Mouse (Mus musculus) CH12.LX (cell line): ENCODE results near the gene Kdm2b. TPM values are rescaled to one million over a fixed set of nuclear protein-coding genes. Genes with fewer than 3 reads are reported as not detected.

Experiments
- DNase-seq: peaks from one replicate; pipeline ENCODE4 v3.0.0-alpha.2; 2013; ENCODE audit errors: extremely low read depth
- H3K27ac ChIP-seq: 2 replicates; pipeline ENCODE4 v1.5.1; 2012; ENCODE audit warnings: low read depth, mild to moderate bottlenecking, control low read depth, moderate library complexity; ENCODE audit not compliant: insufficient read depth
- H3K27me3 ChIP-seq: replicated peaks from 2 replicates; pipeline ENCODE3; 2012; ENCODE audit warnings: inconsistent platforms
- H3K36me3 ChIP-seq, 2 experiments: replicated peaks in 1 of 2; 2 replicates each; pipeline versions ENCODE3 to v1.6.1; 2012; ENCODE audit warnings: inconsistent platforms in 1 of 2, low read length in 1 of 2, mild to moderate bottlenecking in 1 of 2, mixed read lengths in 1 of 2, moderate library complexity in 1 of 2; ENCODE audit not compliant: control insufficient read depth in 1 of 2, insufficient read depth in 1 of 2
- H3K4me1 ChIP-seq, 2 experiments: 2 replicates each; pipeline ENCODE4 v1.6.1; 2012; ENCODE audit warnings: inconsistent platforms in 1 of 2, moderate library complexity in 1 of 2; ENCODE audit not compliant: insufficient read depth in 2 of 2, control insufficient read depth in 1 of 2
- H3K4me2 ChIP-seq: 2 replicates; pipeline ENCODE4 v1.6.1; 2012; ENCODE audit warnings: low read depth, mild to moderate bottlenecking, control low read depth; ENCODE audit not compliant: poor library complexity, insufficient read depth, severe bottlenecking
- H3K4me3 ChIP-seq, 3 experiments: fragments of 150-350 bp in 1 of 3; sonication (generic) in 1 of 3; replicated peaks in 1 of 3; 2 replicates each; pipeline versions ENCODE3 to v1.5.1; 2011 to 2012; ENCODE audit warnings: low read depth in 2 of 3, low read length in 2 of 3, mild to moderate bottlenecking in 2 of 3, moderate library complexity in 2 of 3, control low read depth in 1 of 3, improper control_type of control experiment in 1 of 3, inconsistent platforms in 1 of 3, mixed read lengths in 1 of 3; ENCODE audit not compliant: poor library complexity in 1 of 3
- H3K79me2 ChIP-seq: replicated peaks from 2 replicates; pipeline ENCODE4 v1.6.1; 2012; ENCODE audit warnings: mild to moderate bottlenecking, moderate library complexity; ENCODE audit not compliant: control insufficient read depth, poor library complexity, insufficient read depth, severe bottlenecking; ENCODE audit errors: extremely low read depth
- H3K9ac ChIP-seq: 2 replicates; pipeline ENCODE4 v1.6.1; 2012; ENCODE audit warnings: low read depth, mild to moderate bottlenecking, control low read depth, moderate library complexity; ENCODE audit not compliant: insufficient read depth
- H3K9me3 ChIP-seq: replicated peaks from 2 replicates; pipeline ENCODE3; 2012; ENCODE audit warnings: low read length, inconsistent platforms, mixed read lengths
- BHLHE40 ChIP-seq: IDR thresholded peaks from 2 replicates; pipeline ENCODE4 v1.6.1; 2011; ENCODE audit warnings: mild to moderate bottlenecking, low read depth, low read length, improper control_type of control experiment
- CTCF ChIP-seq, 2 experiments: IDR thresholded peaks in 1 of 2; conservative IDR thresholded peaks in 1 of 2; 2 replicates each; pipeline ENCODE4 v1.5.1; 2011 to 2012; ENCODE audit warnings: low read depth in 2 of 2, low read length in 2 of 2, improper control_type of control experiment in 1 of 2, inconsistent platforms in 1 of 2, mild to moderate bottlenecking in 1 of 2, moderate library complexity in 1 of 2
- E2F4 ChIP-seq: IDR thresholded peaks from 2 replicates; pipeline ENCODE4 v1.6.1; 2011; ENCODE audit warnings: low read depth, low read length, improper control_type of control experiment; ENCODE audit not compliant: insufficient replicate concordance
- EP300 ChIP-seq: IDR thresholded peaks from 2 replicates; pipeline ENCODE4 v1.6.1; 2011; ENCODE audit warnings: low read length, improper control_type of control experiment
- ETS1 ChIP-seq: conservative IDR thresholded peaks from 2 replicates; pipeline ENCODE4 v1.6.1; 2012; ENCODE audit warnings: low read depth, mild to moderate bottlenecking, inconsistent platforms, low read length, improper control_type of control experiment, moderate library complexity
- HCFC1 ChIP-seq: IDR thresholded peaks from 2 replicates; pipeline ENCODE4 v1.6.1; 2012; ENCODE audit warnings: low read depth, mild to moderate bottlenecking, inconsistent platforms, low read length, improper control_type of control experiment
- IRF4 ChIP-seq: IDR thresholded peaks from 2 replicates; pipeline ENCODE4 v1.6.1; 2014; ENCODE audit warnings: low read depth, mild to moderate bottlenecking, inconsistent platforms, low read length, improper control_type of control experiment
- JUND ChIP-seq: conservative IDR thresholded peaks from 2 replicates; pipeline ENCODE4 v1.6.1; 2011; ENCODE audit warnings: low read depth, low read length, improper control_type of control experiment
- MAFK ChIP-seq: IDR thresholded peaks from 2 replicates; pipeline ENCODE4 v1.6.1; 2011; ENCODE audit warnings: low read length, improper control_type of control experiment; ENCODE audit not compliant: insufficient replicate concordance
- MAX ChIP-seq: IDR thresholded peaks from 2 replicates; pipeline ENCODE4 v1.6.1; 2011; ENCODE audit warnings: low read length, improper control_type of control experiment
- MAZ ChIP-seq: IDR thresholded peaks from 2 replicates; pipeline ENCODE4 v1.6.1; 2012; ENCODE audit warnings: low read depth, mild to moderate bottlenecking, inconsistent platforms, low read length, improper control_type of control experiment, moderate library complexity
- MEF2A ChIP-seq: IDR thresholded peaks from 2 replicates; pipeline ENCODE4 v1.6.1; 2014; ENCODE audit warnings: low read depth, mild to moderate bottlenecking, inconsistent platforms, low read length, improper control_type of control experiment, borderline replicate concordance
- MXI1 ChIP-seq: IDR thresholded peaks from 2 replicates; pipeline ENCODE4 v1.6.1; 2011; ENCODE audit warnings: mild to moderate bottlenecking, low read depth, low read length, improper control_type of control experiment
- MYC ChIP-seq: IDR thresholded peaks from 2 replicates; pipeline ENCODE4 v1.6.1; 2011; ENCODE audit warnings: low read depth, mild to moderate bottlenecking, improper control_type of control experiment, low read length
- NELFE ChIP-seq: IDR thresholded peaks from 2 replicates; pipeline ENCODE4 v1.6.1; 2011; ENCODE audit warnings: low read depth, low read length, improper control_type of control experiment
- POLR2A ChIP-seq: IDR thresholded peaks from 2 replicates; pipeline ENCODE4 v1.6.1; 2011; ENCODE audit warnings: low read depth, mild to moderate bottlenecking, improper control_type of control experiment, low read length
- RAD21 ChIP-seq: IDR thresholded peaks from 2 replicates; pipeline ENCODE4 v1.6.1; 2011; ENCODE audit warnings: low read depth, mild to moderate bottlenecking, low read length, improper control_type of control experiment, moderate library complexity
- RCOR1 ChIP-seq: conservative IDR thresholded peaks from 2 replicates; pipeline ENCODE4 v1.6.1; 2012; ENCODE audit warnings: low read depth, mild to moderate bottlenecking, inconsistent platforms, low read length, improper control_type of control experiment
- SIN3A ChIP-seq: IDR thresholded peaks from 2 replicates; pipeline ENCODE4 v1.6.1; 2012; ENCODE audit warnings: low read length, improper control_type of control experiment, inconsistent platforms
- SMC3 ChIP-seq: IDR thresholded peaks from 2 replicates; pipeline ENCODE4 v1.6.1; 2011; ENCODE audit warnings: low read depth, low read length, improper control_type of control experiment
- TBP ChIP-seq: conservative IDR thresholded peaks from 2 replicates; pipeline ENCODE4 v1.6.1; 2011; ENCODE audit warnings: low read depth, low read length, improper control_type of control experiment
- TCF12 ChIP-seq: IDR thresholded peaks from 2 replicates; pipeline ENCODE4 v1.6.1; 2014; ENCODE audit warnings: low read depth, mild to moderate bottlenecking, inconsistent platforms, low read length, improper control_type of control experiment
- USF1 ChIP-seq: IDR thresholded peaks from 2 replicates; pipeline ENCODE4 v1.6.1; 2014; ENCODE audit warnings: low read depth, mild to moderate bottlenecking, inconsistent platforms, low read length, improper control_type of control experiment
- ZC3H11A ChIP-seq: IDR thresholded peaks from 2 replicates; pipeline ENCODE4 v1.6.1; 2012; ENCODE audit warnings: low read depth, mild to moderate bottlenecking, inconsistent platforms, low read length, improper control_type of control experiment
- dilution Hi-C: fragments of 300-500 bp; cut with MboI; formaldehyde crosslinking; loops from 2 replicates; pipeline ENCODE4 v1.14.3; 2020; ENCODE audit warnings: low sequenced_read_pairs; ENCODE audit not compliant: extremely low pct_unique_long_range_greater_than_20kb, extremely low pct_ligation_motif_present
- in situ Hi-C: fragments of 300-500 bp; cut with MboI; formaldehyde crosslinking; loops from 3 replicates; pipeline ENCODE4 v1.14.3; 2019; ENCODE audit warnings: low sequenced_read_pairs, low pct_ligation_motif_present, low pct_unique_long_range_greater_than_20kb, mixed read lengths
- polyA plus RNA-seq: library from polyadenylated mRNA; unstranded; fragments of >175 nt; gene quantifications from 2 replicates; pipeline ENCODE4 v1.2.1, GENCODE M21; 2012; ENCODE audit warnings: low read depth; ENCODE audit not compliant: insufficient read length
- total RNA-seq, 2 experiments: library from RNA; depleted of rRNA; stranded (reverse); fragments of 300-350 nt in 1 of 2; fragments of >200 nt in 1 of 2; gene quantifications; 2 replicates each; pipeline ENCODE4 v1.2.3; 2012 to 2014

Kdm2b gene
- total and polyA plus RNA-seq, 3 experiments: 69.3 to 138 (median 80.1) TPM

DNA sequence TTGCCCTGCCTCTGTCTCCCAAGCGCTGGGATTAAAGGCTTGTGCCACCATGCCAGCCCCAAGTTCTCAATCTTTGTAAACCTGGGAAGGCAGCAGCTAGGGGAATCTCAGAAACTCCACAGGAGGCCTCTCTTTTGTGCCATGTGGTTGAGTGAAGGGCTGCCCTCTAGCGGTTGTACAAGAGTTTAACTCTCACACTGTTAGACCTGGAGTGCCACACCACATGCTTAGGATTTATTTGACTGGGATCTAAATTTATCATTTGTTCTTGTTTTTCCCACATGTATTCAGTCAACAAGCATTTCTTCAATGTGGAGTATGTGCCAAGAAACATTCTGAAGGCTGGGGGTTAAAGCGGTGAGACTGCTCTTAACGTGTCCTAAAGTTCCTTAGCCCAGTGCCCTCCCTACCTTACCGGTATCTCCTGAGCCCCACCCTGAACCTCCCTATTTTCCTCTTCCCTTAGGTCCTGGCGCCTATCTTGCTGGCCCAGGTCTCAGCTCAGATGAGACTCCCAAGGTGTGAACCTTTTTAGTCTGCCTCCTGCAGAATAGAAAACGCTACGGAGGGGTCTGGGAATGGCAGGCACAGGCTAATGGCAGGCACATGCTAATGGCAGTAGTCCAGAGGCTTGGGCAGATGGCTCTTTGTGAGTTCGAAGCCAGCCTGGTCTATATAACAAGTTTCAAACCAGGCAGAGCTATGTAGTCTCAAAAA is 24.1 kb upstream of the Kdm2b start:
- no peak overlapping the region; the same call in 1 of the 2 replicates for H3K9ac ChIP-seq
- H3K36me3 ChIP-seq: peaks cover 0 to 19% of the 10 kb centered on the region in 2 experiments
- H3K4me1 ChIP-seq: peaks cover 8 to 46% of the 10 kb centered on the region in 2 experiments
- H3K4me3 ChIP-seq: no peak overlapping the region
- in situ Hi-C loops: no loop called here
- TF ChIP-seq SIN3A (peak; percentile 66; the same call in 1 of the 2 replicates), NELFE (peak; percentile 30; the same call in 1 of the 2 replicates), RCOR1 (peak; percentile 48; the same call in 1 of the 2 replicates), MXI1 (0 out of 2 replicates have a peak, but pooled peaks have one; percentile 21), CTCF (conservative IDR thresholded peaks at IDR 0.05 in 1 of 2, IDR thresholded peaks at IDR 0.05 in 1 of 2; ENCODE audit: low read depth in 2 of 2, low read length in 2 of 2) (peak; percentile 57 to 92; a peak in 3 of 4 replicates), EP300 (0 out of 2 replicates have a peak, but pooled peaks have one; percentile 14), ZC3H11A (peak; percentile 37), TCF12 (peak; percentile 27; the same call in 1 of the 2 replicates), JUND (no peak; the same call in 1 of the 2 replicates), ETS1 (0 out of 2 replicates have a peak, but pooled peaks have one; percentile 22), MAX (peak; percentile 95), IRF4 (peak; percentile 33; the same call in 1 of the 2 replicates), MAZ (peak; percentile 48; the same call in 1 of the 2 replicates), MAFK (no peak), RAD21 (peak; percentile 80), USF1 (no peak), BHLHE40 (peak; percentile 0), E2F4 (0 out of 2 replicates have a peak, but pooled peaks have one; percentile 13), MYC (peak; percentile 99), HCFC1 (no peak), SMC3 (peak; percentile 91), POLR2A (no peak), TBP (no peak), MEF2A (0 out of 2 replicates have a peak, but pooled peaks have one; percentile 20)
- TF ChIP-seq, all 38 proteins: peak for 18
- peak overlapping the region; percentile 82 for H3K4me2 ChIP-seq
- no peak overlapping the region for H3K27ac ChIP-seq
- H3K27me3 ChIP-seq: no peaks in the 10 kb centered on the region
- H3K9me3 ChIP-seq: no peaks in the 10 kb centered on the region
- DNase-seq: peak; percentile 85
- dilution Hi-C loops: no loop called here
- no peaks in the 10 kb centered on the region; the same call in 1 of the 2 replicates for H3K79me2 ChIP-seq
